Mouse (Mus musculus): ENCODE results near the gene Galnt6.

The Galnt6 gene

DNA sequence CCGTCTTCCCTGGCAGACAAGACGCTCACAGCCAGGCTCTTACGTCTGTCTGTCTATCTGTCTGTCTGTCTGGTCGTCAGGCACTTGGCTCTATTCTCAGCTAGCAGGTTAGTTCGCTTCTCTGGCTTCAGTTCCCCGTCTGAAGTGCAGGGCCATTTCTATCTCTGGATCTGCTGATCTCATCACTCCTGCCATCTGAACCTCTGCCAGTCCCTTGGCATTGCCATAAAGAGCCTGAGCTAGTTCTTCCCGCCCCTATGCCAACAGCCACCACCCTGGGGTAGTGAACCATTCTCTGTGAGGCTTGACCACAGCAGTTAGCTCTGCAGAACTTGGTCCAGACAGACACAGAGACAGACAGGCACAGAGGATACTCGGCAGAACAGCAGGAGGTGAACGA lies 68.9 kb downstream of the Galnt6 start:
- peak in 1 of 2 experiments; percentile 34 for DNase-seq (ENCODE audit: low spot score in 2 of 2)

DNA sequence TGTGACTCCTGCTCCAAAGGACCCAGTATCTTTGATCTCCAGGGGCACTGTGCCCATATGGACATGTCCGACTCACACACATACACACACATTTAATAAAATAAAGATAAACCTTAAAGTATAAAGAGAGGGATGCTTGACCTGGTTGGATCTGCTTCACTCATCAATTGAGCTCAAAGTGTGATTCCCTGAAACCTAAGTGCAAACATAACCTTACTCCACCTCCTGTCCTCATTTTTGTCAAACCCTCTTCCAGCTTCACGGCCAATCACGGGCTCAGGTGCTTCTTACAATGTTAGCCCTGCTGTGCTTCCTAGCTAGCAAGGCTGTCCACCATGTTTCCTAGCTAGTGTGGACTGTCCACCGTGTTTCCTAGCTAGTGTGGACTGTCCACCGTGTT lies 74.0 kb downstream of the Galnt6 start:
- DNase-seq (ENCODE audit: low spot score in 2 of 2): no peak

DNA sequence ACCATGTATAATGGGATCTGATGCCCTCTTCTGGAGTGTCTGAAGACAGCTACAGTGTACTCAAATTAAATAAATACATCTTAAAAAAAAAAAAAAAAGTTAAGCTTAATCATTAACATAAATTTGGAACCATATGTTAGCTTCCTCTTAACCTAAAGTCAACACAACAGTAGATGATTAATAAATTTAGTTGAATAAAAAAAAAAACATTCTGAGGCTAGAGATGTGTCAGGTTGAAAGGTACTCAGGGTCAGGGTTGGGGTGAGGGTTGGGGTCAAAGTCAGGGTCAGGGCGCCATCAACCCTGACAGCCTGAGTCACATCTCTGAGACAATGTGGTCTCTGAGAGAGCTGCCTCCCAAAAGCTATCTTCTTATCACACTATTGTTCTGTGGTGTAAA lies 74.9 kb downstream of the Galnt6 start:
- no peak for DNase-seq (ENCODE audit: low spot score in 2 of 2)

DNA sequence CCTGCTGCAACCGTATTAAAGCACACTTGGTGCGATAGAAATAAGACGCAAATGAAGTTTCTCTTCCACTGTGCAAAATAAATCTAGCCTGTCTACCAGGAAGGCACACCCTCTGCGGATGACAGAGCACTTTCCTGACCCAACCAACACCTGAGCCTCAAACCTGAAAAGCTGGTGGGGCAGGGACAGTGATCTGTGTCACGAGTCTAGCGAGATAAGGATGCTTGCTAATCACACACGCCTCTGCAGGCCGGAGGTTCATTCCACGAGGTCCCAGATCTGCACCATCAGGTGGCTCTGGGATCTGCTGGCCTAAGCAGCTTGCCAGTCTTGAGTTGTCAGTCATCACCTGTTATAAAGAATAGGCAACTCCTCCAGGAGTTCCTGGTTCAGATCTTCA lies 77.6 kb downstream of the Galnt6 start:
- DNase-seq (ENCODE audit: low spot score in 2 of 2): no peak

DNA sequence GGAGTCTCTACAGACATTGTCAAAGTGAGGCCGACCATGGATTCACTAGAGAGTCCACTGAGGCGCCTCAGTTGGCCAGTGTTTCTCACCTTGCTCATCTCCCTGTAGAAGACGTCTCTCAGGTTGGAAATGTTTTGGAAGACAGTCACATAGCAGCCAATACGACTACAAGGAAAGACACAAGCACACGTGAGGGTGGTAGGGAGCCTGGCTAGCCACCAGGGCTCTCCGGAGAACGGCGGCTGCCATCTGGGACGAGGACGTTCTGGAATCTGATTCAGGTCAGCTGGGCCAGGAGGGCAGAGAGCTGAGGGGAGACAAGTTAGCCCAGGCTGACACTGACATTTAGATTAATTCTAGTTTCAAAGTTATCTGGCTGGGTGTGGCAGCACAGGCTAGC lies 79.1 kb downstream of the Galnt6 start:
- no peak for DNase-seq (ENCODE audit: low spot score in 2 of 2)

DNA sequence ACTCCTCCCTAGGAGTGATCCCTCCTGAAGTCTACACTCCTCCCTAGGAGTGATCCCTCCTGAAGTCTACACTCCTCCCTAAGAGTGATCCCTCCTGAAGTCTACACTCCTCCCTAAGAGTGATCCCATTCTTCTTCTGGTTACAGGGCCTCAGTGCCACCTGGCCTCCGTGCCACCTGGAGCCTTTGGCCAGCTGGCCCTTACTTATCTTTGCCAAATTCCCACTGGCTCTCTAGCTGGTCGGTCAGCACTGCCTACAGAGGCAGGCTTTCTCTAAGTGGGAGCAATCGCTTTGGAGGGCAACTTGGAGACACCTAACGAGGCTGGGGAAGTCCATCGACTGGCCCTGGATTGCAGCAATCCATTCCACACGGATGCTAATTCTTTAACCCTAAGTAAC lies 83.0 kb downstream of the Galnt6 start:
- no peak for DNase-seq (ENCODE audit: low spot score in 2 of 2)

DNA sequence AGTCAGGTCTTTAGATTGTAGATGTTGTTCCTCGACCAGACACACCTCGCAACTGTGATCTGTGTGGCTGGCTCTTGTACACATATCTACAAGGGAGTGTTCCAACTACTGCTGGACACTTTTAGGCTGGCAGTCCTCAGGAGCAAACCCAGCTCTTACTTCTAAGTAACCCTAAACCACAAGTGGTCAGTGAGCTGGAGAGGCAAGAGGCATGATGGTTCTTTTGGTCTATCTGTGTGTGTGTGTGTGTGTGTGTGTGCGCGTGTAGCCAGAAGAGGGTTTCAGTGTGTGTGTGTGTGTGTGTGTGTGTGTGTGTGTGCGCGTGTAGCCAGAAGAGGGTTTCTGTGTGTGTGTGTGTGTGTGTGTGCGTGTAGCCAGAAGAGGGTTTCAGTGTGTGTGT lies 86.7 kb downstream of the Galnt6 start:
- no peak for DNase-seq (ENCODE audit: low spot score in 2 of 2)

Measured in frontal cortex, postnatal 14 days (tissue).